Mouse (Mus musculus) heart, postnatal 4 days (tissue): ENCODE measurements at regions not wholly inside any gene's neighbourhood (a gene's known extent, or its start where the extent isn't known, plus 50 kb on each side); places are given as distances from the start of the nearest gene placed in this dataset.
A peak's percentile ranks its signal among the peaks of the same experiment; 100 is the strongest.

ENCODE experiments used
- DNase-seq: peaks from one replicate; pipeline ENCODE4 v3.0.0; 2021

DNA sequence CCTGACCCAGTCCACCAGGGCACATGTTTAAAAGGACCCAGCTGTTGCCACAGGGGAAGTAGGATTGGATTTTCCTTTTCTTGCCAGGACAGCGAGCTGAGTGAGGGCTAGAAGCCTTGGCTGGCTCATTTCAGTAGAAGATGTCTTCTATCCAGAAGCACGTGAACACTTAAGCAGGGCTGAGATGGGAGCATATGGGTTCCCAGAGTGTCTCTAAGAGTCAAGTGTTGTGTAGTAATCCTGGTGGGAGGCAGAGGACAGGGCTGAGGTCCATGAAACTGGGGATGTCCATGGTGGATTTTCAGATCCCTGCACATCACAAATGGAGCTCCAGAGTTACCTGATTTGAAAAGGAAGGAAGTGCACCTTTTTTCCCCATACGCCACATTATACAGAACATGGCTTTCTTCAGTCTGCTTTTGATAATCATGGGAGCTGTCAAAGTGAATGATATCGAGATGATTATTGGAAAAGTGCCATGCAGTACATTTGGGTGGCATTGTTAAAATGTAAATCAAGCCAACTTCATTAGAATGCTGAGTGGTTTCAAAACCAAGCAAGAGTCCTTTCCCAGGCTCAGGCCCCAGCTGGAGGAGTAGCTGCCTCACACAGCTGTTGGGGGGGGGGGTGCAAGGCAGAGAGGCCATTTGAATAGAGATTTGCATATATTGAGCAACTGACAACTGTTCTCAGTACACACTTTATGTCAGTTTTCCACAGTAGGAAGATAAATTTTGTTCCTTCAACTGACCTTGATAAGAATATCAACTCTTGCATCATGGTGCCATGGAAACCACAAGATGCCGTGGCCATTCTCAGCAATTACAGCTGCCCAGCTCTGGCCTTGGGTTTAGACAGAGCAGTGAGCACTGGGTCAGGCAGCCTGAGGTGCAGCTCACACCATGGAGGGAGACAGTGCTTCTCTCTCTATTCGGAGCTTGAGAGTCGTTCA, 81.7 kb downstream of the Slc35b3 start:
- DNase-seq = no peak

DNA sequence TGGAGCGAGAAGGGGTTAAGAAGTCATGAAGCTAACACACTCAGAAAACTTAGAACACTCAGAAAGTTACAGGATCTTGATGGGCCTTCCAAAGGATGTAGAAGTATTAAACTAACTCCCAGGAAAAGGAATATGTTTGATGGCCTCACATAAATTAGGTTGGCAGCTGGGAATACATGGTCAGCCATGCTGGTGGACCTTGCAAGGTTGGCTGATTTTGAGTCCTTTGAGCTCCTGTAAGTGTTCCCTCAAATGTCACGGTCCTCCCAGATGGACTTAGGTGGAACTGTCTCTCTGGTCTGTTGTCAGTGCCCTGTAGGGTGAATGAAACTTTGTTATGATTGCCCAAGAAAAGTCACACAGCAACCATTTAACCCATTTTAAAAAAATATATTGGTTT, 84.8 kb downstream of the Slc35b3 start:
- DNase-seq = no peak

DNA sequence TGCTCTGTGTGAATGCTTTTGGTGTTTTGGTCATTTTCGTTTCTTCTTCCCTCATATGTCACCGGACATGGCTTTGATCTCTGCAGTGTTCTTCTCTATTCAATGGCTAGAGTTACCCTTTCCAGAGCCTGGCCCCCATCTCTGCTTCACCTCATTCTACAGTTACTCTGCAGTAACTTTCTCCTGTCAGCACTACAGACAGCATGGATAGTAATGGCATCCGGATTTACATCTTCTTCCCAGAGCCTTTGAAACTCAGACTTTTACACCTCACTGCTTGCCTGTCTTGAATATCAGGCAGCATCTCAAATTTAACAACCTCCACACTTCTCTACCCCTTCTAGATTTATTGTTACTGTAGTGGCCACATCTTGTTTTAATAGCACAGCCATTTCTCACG, 96.7 kb downstream of the Slc35b3 start:
- DNase-seq = no peak

DNA sequence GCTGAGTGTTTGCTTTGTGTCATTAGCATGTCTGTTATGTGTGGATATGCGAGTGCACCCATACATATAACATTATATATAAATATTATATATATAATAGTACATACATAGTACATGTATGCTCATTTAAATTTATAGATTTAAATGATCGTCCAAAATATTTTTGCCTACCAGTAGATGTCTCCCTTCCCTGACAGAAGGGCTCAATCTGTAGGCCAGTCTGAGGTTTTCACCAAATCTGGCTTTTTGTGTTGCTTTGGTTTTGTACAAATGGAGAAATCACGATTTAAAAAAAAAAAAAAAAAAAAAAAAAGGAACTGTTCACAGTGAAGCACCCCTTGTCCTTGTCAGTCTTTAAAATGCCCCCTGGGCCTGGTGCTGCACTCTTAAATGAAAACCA, 104.9 kb downstream of the Slc35b3 start:
- DNase-seq = no peak

DNA sequence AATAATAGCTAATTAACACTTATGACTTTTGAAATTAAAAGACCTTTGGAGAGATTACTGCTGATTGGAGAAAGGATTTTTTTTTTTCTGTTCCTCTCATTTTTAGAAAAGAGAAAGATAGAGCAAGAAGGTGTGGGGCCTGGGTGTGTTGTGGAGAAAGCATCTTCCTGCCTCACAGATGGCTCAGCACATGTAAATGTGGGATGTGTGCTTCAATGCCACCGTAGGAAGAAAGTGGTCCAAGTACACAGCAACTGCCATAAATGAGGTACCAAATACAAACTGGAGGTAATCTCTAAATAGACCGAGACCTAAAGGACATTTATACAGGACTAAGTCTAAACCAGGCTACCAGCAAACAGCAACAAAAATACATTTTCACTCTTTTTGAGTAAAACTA, 105.7 kb downstream of the Slc35b3 start:
- DNase-seq = no peak

DNA sequence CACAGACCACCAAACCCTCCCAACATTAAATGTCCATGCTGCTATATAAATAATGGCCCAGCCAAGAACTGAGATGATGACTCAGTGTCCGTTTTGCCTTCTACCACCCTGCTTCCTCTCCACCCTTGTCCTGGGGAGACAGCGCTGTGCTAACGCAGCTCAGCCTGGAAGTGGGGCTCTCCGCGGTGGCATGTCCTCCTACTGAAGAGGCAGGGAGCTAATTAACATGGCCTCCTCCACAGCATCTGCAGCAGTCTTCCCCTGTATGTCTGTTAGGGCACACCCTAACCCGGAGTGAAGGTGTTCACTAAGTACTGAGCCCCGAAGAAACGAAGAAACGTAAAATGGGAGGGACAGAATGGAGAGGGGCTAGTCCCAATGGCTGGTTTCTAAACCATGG, 107.8 kb downstream of the Slc35b3 start:
- no peak for DNase-seq

DNA sequence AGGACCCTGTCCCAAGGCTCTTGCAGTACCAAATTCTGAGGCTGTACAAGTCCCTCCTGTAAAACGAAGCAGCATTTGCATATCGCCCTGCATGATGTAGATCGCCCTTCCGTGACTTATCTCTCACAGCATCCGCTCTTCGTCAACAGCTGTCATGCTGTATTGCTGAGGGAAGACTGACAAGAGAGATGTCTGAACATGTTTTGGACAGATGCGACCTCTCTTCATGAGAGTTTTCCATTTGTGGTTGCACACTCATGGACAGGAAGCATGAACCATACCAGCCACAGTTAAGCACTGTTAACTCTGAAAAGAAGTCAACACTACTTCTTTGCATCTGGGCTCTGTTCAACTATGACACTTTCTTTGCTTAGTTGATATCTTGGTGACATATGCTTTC, 108.9 kb downstream of the Slc35b3 start:
- no peak for DNase-seq

DNA sequence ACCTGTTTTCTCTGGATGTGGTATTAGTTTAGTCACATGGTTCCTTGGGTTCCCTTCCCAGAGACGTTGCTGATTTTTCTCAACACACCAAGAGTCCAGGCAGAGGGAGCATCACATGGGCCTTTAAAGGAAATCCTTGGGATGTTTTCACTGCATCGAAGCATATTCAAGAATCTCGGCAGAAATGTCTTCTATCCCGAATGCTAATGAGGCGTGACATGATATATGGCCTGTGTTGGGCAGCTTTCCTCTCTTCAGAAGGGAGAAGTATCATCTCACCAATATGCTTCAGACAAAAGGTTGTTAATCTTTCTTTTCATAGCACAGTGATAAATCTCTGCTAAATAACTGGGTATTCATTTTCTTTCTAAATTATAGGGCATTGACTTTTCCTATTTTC, 122.4 kb downstream of the Slc35b3 start:
- no peak for DNase-seq

DNA sequence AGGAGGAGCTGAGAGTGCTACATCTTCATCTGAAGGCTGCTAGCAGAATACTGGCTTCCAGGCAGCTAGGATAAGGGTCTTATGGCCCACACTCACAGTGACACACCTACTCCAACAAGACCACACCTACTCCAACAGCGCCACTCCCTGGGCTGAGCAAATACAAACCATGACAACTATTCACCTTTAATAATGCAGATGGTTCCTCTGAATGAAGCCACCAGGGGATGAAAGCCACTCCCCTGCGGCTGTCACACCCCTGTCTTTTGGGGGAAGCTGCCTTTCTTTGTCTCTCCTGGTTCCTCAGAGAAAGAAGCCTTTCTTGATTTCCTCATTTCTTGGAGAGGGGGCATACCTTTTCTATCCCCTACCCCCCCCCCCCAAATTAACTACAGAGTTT, 135.0 kb downstream of the Slc35b3 start:
- no peak for DNase-seq

DNA sequence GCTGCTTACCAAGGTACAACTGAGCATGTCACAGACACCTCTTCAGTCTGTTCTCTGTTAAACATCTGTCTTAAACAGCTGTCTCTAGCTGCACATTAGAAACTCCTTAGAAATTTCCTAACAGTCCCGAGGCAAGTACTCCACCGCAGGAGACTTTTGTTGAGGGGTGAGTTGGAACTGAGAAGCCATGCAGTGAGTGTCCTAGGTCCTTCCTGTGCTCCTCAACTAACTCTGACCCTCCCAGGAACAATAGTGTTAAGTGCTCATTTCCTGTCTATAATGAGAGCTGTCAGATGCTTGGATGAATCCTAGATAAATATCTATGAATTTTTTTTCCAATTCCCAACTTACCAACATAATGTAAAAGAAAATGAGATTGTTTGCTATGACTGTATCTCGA, 141.1 kb downstream of the Slc35b3 start:
- no peak for DNase-seq

DNA sequence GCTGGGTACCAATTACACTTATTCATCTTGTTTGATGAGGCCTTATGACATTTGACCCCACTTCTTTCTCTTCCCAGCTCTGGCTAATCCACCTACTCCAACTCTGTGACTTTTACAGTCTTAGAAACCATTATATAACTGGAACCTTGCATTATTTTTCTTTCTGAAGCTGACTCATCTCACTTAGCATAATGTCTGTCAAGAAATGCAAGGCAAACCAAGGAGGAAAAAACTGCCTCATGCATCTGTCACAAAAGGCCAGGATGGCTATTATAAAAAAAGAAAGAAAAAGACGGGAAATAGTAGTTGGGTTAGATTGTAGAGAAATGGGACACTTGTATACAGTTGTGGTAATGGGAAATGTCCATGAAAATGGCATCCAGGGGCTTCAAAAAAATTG, 141.9 kb downstream of the Slc35b3 start:
- no peak for DNase-seq

DNA sequence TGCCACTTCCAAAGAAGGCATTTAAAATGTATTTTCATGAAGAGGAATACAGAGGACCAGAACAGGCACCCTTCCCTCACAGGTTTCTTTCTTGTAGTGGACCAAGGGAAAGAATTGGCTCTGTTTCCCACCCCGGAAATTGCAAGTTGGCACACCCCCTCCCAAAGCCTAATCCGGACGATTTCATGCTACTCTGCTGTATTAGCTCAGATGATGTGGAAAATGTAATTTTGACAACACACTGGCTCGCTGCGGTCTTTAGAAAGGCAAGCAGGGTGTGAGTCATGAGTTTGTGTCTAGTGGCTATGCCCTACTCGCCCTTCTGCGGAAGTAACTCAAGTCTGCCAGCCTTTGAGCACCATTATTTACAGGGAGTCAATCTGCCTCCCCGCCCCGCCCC, 144.4 kb downstream of the Slc35b3 start:
- no peak for DNase-seq

DNA sequence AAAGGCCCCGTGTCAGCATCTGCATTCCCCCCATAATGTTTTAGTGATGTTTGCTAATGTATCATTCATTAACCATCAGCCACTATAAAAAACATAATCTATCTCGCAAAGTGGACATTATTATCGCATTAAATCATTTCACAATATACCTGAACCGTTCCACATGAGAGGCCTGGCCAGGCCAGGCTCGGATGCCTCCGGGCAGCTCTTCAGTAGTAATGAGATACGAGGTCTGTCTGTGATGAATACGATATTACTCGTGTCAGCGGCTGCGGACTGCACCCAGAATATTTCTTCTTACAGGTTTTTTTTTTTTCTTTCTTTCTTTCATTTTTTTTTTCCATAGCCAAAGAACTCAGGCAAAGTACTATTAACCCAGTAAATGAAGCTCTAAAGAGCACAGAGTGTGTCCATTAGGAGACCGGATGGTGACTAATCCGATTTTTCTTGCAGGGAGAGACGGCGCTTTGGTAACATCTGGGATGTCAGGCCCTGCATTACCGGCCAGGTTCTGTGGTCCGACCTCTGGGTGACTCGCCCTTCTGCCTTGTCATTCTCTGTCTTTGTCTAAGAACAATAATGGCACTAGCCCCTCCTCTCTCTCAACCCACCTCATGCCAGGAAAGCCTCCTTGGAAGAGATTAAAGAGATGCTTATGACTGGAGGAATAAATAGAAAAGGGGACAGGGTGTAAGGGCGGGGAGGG, 145.5 kb downstream of the Slc35b3 start:
- DNase-seq = no peak

DNA sequence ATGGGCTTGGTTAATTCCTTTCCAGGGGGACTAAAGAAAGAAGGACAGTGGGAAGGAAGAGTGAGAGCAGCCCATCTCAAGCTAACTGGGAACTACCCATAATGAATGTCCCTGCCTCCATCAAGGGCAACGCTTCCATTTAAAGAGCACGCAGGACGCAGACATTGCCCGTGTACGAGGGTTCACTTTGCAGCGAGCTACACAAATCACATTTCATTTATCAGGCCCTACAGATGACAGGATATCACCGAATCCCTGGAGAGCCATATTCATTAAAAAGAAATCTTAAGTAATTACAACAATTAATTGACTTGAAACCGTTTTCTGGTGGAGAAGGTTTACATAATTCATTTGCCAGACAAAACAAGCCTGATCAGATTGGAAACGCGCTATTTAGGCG, 139.7 kb upstream of the Eef1e1 start:
- DNase-seq = no peak

DNA sequence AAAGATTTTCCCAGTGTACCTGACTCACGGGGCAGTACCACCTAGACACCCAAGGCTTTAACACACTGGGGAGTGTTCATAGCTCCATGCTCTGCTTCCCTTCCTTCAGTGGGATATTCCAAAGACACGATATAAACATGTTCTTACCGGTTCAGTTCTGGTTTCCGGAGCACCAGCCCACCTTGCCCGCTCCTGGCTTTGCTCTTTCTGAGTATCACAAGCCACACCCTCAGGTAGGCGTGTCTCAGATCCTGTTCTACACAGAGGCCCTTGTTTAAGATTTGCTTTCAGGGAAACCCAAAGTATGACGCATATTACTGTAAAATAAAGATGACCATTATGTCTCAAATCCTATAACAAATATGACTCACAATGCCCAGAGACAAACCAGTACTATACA, 134.6 kb upstream of the Eef1e1 start:
- no peak for DNase-seq

DNA sequence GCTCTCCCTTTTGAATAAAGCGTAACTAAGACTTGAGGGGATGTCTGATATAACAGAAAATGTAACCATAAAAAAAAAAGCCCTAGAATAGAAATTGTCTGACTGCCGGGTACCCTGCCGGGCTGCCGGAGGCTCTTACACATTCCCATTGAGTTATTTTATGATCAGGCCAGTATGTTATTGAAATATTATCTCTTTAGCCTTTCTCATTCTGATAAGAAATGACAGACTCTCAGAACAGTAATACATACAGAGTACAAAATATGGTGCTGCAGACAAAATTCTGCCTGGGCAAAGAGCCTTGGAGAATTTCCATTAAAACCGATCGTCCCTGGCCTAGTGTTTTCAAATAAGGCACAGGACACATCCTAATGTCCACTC, 121.8 kb upstream of the Eef1e1 start:
- no peak for DNase-seq

DNA sequence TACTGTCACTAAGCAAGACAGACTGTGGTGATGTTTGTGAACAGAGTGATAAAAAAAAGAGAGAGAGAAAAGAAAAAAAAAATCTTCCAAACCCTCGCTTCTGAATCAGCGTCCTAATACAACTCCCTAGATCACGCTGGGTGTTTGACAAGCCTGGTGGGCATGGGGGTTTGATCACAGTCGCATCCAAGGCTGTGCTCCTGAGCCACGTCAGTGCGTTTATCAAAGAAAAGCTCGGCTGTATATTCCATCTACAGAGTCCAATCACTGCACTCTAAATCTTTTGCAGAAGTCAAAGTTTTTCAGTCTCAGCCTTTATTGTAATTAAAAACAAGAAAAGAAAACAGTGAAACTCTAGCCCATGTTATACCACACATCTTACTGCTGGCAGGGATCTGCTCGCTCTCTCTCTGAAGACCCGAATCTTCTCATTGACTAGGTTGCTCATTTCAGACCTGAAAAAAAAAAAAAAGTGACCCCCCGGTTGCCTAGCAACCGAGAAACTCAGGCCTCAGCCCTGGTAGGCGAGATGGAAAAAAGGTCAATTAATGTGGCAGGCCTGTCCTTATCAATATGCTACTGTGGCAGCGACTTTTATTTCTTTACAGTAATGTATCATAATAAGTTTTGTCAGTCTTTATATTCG, 121.2 kb upstream of the Eef1e1 start:
- no peak for DNase-seq

DNA sequence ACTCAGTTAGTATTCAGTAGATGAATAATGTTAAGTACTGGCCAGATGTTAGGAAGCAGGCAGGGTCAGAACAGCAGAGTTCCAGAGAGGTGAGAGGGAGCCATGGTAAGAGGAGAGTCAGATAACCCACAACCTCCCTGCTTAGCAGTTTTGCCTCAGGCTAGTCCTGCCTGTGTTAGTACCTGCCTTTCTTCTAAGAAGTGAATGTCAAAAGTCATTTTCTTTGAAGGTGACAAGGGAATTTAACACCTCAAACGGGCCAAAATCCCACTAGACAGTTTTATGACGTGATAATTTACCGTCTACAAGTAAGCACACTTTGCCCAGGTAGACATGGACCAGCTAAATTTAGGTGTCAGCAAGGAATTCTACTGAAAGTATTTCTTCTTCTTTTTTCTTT, 117.7 kb upstream of the Eef1e1 start:
- DNase-seq = no peak

DNA sequence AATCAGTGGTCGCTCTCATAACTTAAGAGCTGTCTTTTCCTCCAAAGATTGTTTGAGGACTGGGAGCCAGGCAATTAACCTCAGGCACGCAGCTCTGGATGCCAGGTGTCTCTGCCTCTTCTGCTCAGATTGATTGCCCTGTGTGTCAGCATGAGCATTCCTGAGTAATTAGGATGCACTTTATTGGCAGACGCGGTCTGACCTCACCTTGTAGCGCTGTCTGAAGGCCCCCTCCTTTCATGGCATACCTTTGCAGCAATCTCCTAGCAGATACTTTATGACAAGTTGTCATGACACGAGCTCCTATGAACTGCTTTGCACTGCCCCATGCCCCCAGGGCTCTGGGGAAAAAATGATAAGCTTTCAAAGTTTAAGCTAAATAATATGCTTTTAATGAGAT, 114.1 kb upstream of the Eef1e1 start:
- no peak for DNase-seq

DNA sequence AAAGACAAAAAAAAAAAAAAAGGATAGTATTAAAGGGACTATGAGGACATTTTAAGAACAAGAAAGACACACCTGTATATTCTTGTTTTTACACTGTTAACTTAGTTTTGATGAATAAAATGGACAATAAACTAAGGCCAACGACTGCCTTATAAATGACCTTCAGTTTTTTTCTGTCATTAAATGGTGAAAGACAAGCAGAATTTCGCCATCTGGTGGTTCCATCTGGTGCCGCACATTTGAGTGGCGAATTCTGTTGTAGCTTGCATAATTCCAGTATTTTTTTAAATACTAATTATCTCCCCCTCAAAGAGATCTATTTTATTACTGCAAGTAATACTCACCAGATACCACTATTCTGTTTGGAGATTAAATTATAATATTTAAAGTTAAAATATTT, 107.3 kb upstream of the Eef1e1 start:
- peak; percentile 43 for DNase-seq

DNA sequence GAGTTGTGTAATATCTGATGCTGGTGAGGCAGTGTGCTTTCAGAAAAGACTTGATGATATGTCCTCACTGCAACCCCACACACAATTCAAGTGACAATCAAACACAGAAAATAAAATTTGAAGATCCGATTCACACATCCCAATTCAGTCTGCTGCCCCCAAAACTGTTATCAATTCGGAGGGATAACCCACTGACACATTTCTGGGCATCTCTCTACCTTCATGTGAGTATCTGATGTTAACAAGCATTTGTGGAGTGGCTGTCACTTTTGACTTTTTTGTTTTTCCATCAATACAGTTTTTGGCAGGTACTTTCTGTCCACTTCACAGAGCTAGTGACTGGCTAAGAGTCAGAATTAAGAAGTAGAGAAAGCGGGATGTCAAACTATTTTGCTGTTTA, 101.4 kb upstream of the Eef1e1 start:
- no peak for DNase-seq

DNA sequence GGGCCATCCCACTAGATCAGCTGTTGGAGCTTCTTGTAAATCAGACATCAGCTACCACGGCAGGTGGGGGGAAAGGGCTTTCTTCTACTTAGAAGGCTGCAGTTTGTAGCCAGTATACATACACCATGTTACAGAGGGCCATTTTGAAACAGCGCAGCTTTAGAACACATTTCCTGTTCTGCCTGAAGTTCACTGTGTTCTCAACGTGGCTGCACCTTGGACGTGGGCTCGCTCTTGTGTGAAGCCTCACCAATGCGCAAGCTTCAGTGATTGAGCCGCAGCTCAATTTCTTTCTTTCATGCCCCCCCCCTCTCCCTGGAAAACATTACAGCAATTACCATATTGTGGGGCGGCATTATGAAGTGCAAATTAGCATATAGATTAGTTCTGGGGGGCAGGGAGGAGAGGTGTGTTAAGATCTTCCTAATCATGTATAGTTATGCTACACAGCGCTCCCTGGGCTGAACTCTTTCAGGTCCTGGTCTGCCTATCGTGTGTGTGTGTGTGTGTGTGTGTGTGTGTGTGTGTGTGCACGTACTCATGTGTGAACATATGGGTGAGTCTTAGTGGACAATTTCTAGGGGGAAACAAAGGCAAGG, 97.9 kb upstream of the Eef1e1 start:
- no peak for DNase-seq

DNA sequence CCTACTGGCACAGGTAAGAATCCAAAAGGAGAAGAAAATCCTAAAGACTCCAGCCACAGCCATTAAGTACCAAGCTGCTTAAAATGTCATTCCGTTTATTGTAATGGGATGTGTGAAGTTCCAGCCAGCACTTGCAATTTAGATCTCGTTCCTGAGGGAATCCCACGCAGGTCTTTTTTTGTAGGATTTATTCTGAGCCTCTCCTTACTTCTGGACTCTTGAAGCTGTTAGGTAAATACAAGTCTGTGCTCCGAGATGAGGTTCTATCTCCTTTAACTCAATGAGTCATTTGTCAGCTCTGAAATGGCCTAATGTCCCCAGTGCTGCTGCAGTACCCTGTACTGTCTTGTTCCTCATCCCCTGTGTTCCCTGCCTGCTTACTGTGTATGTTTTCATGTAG, 94.9 kb upstream of the Eef1e1 start:
- no peak for DNase-seq
